Mouse (Mus musculus): ENCODE measurements around the gene H3f3b.

DNA sequence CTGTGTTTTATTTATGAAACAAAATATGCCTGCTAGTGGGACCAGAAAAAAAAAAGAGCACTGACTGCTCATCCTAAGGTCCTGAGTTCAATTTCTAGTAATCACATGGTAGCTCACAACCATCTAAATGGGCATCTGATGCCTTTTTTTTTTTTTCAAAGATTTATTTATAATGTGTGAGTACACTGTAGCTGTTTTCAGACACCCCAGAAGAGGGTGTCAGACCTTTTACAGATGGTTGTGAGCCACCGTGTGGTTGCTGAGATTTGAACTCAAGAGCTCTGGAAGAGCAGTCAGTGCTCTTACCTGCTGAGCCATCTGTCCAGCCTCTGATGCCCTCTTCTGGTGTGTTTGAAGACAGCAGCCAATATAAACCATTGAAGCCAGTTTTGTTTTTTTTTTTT lies 7.2 kb downstream of the H3f3b start:
- TF ChIP-seq POLR2A (IDR thresholded peaks at IDR 0.05; ENCODE audit: low read depth, low read length) (no peak), CTCF (IDR thresholded peaks at IDR 0.05; ENCODE audit: extremely low read depth, insufficient read depth, insufficient read length, insufficient replicate concordance) (no peak)

All from spleen, adult 2 months (tissue).